Mouse (Mus musculus) erythroblast, embryonic 14.5 days (primary cell): ENCODE data around the gene Mtmr1.

Source experiments
- GATA1 ChIP-seq: IDR thresholded peaks from 2 replicates; pipeline ENCODE4 v1.6.1; 2012; ENCODE audit warnings: low read length, inconsistent platforms, mixed read lengths
- TAL1 ChIP-seq: IDR thresholded peaks from 3 replicates; pipeline ENCODE4 v1.6.1; 2012; ENCODE audit warnings: low read length, inconsistent platforms, mixed read lengths

- TF ChIP-seq TAL1 (no peak), GATA1 (no peak)
Observed at GRCm38 (mm10) chrX:71430900-71431299, 66.3 kb downstream of the Mtmr1 start.
